Mouse (Mus musculus) thymus, adult 2 months (tissue): ENCODE data around the gene Vstm4.

Experiments
- CTCF ChIP-seq: fragments of 200-500 bp; IDR thresholded peaks from 2 replicates; pipeline ENCODE4 v1.5.1; 2012; ENCODE audit warnings: mild to moderate bottlenecking, control low read depth, low read length, moderate library complexity, borderline replicate concordance; ENCODE audit not compliant: control insufficient read depth, poor library complexity, insufficient read depth; ENCODE audit errors: extremely low read depth
- POLR2A ChIP-seq: fragments of 200-500 bp; IDR thresholded peaks from 2 replicates; pipeline ENCODE4 v1.6.1; 2012; ENCODE audit warnings: mild to moderate bottlenecking, low read length, control low read depth, moderate library complexity; ENCODE audit not compliant: control insufficient read depth, poor library complexity, insufficient read depth; ENCODE audit errors: extremely low read depth

DNA sequence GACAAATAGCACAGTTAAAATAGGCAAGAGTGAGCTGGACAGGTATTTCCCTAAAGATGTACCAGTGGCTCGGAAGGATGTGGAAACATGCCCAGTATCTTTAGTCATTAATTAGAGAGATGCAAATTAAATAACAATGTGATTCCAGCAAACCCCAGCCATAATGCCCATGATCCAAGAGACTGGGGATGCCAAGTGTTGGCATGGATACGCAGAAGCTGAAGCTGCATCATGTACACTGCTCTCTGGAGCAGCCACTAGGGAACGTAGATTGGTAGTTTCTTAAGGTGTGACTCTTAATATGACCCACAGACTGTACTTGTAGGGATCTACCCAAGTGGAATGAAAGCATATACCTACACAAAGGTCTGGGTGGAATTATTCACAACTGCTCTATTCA, 50.0 kb downstream of the Vstm4 start:
- no peak for TF ChIP-seq POLR2A
- TF ChIP-seq CTCF = no peak
